Mouse (Mus musculus) gastrocnemius, postnatal 10 days (tissue): ENCODE measurements around the gene Hoxa10. TPM values are rescaled to one million over a fixed set of nuclear protein-coding genes. Genes with fewer than 3 reads are reported as not detected.
A peak's percentile ranks its signal among the peaks of the same experiment; 100 is the strongest.

Experiments
- DNase-seq: peaks from one replicate; pipeline ENCODE4 v3.0.0; 2021; ENCODE audit warnings: mixed read lengths
- total RNA-seq, 2 experiments: library from RNA; stranded (reverse); gene quantifications; 2 replicates each; pipeline ENCODE4 v1.2.3; 2021

The Hoxa10 gene
- total RNA-seq, 2 experiments from 2014 or later = 30.2 to 30.8 TPM

- DNase-seq = no peak
Observed at GRCm38 (mm10) chr6:52263321-52263585, 22.6 kb upstream of the Hoxa10 start.

DNA sequence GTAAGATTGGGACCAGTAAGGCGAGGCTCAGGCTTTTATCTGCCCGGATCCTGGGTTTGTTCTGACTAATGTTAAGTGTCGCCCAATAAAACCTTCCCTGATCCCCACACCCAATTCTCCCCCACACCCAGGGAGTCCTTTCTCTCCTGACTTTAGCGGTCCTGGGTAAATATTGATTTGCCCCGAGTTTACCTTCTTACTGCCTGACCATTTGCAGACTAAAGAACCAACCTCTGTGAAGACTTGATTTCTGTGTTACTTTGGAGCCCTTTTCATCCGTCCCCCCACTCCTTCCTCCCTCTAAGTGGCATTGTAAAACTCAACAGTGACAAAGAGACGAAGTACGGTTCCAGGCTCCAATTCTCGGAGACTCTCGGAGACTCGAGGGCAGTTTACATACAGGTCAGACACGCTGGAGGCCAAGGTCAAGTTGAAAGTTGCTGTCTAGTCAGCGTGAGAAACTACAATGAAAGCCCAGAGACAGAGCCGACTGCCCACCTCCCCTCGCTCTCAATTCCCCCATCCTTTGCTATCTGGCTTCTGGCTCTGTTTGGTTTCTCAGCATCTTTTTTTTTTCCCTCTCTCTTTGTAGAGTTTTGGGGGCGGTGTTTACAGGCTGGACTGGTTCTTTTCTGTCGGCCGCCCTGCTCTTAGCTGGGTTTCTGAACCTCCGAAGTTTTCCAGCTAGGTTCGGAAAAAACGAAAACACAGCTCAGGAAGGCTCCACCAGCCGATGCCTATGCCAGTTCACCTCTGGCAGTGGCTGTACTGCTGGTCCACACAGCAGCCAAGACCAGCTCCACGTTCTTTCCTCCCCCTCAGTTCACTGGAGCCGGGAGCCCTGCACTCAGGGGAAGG is 22.0 kb upstream of the Hoxa10 start:
- DNase-seq = no peak

GRCm38 (mm10) chr6:52261751-52262462 is 21.3 kb upstream of the Hoxa10 start:
- no peak for DNase-seq

GRCm38 (mm10) chr6:52260654-52261575 is 20.3 kb upstream of the Hoxa10 start, which contains the start of gene Hoxa13:
Gene Hoxa13, minus strand, starts transcription at chr6:52260880.
- DNase-seq = peak; percentile 46

DNA sequence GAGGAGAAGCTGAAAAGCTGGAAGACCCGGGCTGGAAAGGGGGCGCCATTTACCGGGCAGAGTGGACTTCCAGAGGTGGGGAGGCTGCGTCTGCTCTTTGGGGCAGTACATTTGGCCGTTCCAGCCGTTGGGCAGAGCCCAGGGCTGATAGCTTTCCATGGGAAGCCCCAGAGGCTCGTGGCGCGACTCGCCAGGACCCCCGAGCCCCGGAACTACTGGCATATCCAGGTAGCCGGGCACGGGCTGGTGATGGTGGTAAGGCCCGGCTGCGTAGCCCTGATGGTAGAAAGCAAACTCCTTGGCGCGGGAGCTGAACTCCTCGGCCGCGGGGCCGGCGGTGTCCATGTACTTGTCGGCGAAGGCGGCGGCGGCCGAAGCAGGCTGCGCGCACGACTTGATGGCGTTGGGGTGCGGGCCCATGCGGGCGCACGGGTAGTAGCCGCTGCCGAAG is 19.2 kb upstream of the Hoxa10 start:
- peak; percentile 35 for DNase-seq

DNA sequence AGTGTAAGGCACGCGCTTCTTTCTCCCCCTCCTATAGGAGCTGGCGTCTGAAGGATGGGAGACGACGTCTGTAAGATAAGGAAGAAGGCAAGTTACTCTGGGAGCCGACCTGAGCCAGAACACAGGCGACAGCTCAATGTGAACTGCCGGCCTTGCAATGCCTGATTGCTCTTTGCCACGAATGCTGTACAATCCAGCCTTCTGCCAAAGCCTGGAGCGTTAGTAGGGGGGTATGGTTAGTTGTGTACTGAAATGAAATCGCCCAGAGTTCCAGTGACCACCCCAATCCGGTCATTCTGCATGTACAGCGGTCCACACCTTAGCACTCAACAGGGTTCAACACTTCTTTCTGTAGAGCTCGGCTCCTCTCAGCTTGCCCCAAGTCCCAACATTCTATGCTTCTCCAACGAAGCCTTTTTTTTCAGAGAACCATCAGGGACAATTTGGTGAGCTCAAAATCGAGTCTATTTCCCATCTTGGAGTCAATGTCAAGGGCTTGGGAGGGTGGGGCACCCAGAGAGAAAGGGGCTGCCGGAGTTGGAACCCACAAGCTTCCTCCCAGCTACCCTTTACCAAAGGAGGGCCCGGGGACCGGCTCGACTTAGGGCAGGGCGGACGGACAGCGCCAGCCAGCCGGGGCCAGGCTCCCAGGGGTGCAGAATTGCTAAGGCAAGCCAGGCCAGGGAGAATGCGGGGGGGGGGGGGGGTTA is 18.6 kb upstream of the Hoxa10 start:
- DNase-seq = no peak

DNA sequence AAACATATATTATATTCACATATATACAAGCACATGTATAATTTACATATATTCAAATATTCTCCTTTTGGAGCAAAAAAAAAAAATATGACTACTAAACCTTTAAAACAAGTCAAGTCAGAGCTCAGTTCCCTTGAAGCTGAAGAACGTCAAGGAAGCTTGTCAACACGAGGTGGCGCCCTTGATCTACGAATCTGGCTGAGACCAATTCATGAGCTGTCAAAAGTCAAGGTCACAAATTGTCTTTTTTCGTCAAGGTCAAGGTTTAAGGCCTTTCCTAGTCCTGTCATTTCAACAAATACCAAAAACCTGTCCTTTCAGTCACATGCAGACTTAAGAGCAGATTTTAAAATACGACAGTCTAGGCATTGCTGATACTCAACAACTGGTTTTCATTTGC is 16.3 kb upstream of the Hoxa10 start:
- peak; percentile 85 for DNase-seq

DNA sequence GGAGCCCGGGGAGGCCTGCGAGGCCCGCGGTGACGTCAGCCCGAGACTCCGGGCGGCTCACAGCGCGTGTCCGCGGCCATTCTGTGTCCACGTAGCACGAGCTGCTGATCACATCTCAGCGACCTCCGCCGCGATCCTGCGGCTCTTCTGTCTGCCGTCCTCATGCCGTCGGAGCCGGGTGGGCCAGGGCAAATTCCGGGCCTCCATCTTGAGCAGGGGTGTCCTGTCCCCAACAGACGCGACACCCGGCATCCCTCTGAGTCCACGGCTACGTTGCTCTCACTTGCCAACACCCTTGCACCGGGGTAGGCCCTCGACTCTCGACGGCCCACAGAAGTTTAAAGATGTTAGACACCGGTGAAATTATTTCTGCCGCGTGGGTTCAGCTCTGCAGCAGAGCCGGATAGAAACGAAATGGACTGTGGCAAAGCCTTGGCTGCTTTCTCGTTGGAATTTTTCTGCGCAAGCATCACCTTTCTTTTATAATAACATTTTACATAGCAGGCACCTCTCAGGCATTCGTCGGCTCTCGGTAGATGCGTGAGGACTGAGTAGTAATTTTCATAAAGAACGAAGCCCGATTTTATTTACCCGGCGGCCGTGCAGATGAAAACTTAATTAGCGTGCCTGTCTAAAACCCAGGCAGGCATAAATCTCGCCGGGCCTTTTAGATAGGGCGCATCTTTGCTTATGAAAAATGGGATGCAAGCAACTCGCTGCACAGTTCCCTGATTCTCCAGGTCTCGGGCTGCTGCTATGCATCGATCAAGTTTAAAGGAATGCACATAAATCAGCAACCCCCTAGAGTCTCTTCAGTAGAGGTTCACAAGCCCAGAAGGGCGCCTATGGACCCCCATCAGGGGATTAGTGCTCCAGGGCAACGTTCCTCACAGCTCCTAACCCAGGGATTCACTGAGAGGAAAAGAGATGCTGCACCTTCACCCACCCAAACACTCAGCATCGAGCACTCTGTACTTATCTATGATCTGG is 13.2 kb upstream of the Hoxa10 start:
- DNase-seq = peak; percentile 41

- DNase-seq = peak; percentile 32
Observed at GRCm38 (mm10) chr6:52252775-52253376, 12.2 kb upstream of the Hoxa10 start.

- DNase-seq = no peak
Observed at GRCm38 (mm10) chr6:52252016-52252774, 11.5 kb upstream of the Hoxa10 start.

DNA sequence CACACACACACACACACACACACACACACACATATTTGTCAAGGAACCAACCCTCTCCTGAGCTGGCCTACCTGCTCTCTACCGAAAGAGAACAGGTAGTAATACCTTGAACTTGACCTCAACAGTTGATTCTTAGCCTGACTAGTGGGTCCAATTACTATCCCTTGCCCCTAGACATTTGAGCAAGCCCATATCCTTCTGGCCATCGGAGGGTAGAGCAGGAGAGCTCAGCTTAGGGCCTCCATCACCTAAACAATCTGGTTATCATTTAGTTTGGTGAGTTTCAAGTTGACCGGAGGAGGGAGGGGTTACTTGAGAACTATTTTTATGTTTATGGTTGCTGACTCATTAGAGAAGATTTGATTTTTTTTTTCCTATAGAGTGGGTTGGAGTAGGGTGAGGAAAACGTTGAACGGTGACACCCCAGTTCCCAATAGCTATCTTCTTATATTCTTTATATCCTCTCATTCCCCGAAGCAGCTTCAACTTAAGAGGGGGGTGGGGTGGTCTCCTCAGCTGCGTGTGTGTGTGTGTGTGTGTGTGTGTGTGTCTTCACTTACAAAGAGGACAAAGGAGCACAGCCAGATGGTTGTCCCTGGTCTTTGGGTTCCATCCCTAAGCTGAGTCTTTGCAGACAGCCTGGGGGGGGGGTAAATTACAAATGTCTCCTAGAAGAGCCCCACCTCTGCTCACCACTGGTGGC is 10.7 kb upstream of the Hoxa10 start:
- DNase-seq = no peak

DNA sequence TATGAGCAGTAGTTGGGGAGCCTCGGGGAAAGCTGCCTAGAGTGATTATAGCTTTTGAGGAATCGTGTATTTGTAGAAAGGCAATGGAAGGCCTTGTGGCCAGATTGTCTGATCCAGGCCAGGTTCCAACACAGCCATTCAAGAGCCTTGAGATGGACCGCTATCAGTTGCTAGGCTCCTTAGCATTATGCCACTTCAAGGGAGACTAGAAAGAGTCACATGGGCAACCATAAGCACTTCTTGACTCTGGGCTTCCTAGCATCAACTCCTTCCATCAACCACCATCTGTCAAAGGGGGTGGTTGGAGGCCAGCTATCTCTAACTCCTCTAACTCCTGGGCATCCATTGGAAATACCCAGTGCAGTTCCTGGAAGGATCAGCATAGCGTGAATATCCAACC is 9.2 kb upstream of the Hoxa10 start:
- no peak for DNase-seq

DNA sequence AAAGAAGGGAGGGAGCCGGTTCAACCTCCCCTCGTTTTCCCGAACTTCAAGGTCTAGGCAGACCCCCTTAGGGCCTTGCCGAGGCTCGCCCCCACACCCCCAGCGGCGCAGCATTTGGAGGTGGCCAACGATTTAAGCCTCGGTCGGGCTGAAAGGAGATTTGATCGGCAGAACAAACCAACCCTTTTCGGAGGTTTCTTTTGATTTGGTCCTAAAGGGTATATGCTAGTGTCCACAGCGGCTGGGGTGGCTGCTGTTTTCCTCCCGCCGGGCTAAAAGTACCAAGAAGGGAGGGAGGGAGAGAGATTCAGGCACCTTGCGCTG is 8.7 kb upstream of the Hoxa10 start:
- DNase-seq = no peak

GRCm38 (mm10) chr6:52248638-52249414 is 8.2 kb upstream of the Hoxa10 start:
- DNase-seq = no peak

GRCm38 (mm10) chr6:52247766-52248637 is 7.3 kb upstream of the Hoxa10 start:
- DNase-seq = no peak

DNA sequence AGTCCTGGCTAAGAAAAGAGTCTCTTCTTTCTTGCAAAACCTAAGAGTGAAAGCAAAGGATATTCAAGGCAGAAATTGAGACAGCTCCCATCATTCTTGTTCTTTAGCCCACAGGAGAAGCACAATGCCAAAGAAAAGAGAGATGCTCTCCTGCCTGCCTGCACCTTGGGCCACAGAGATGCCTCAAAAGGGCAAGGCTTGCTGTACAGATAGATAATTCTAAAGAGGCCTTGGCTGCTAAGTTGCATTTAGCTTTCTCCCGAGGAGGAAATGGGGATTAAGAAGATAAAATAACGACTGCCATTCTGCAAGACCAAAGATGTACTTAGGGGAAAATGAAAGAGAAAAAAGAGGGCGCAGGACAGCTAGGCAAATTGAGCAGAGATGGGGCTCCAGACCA is 6.3 kb upstream of the Hoxa10 start:
- no peak for DNase-seq

GRCm38 (mm10) chr6:52246403-52246803 is 5.7 kb upstream of the Hoxa10 start:
- DNase-seq = peak; percentile 33
